Mouse (Mus musculus) hindbrain, embryonic 12.5 days (tissue): Measurements from ENCODE around the gene Atf4. TPM values are rescaled to one million over a fixed set of nuclear protein-coding genes. Genes with fewer than 3 reads are reported as not detected.
A peak's percentile ranks its signal among the peaks of the same experiment; 100 is the strongest.

Source experiments
- ATAC-seq: fragments of 200-750 bp; cut with Nextera tagmentation; 2 replicates; pipeline ENCODE4 v1.8.0; 2017; ENCODE audit warnings: moderate TSS enrichment; ENCODE audit not compliant: low FRiP score
- H3K27ac ChIP-seq: fragments of 300-500 bp; sonication (generic); 2 replicates; pipeline ENCODE4 v1.5.1; 2016; ENCODE audit warnings: mild to moderate bottlenecking
- H3K27me3 ChIP-seq: fragments of 300-500 bp; sonication (generic); 2 replicates; pipeline ENCODE4 v1.6.1; 2016; ENCODE audit warnings: mild to moderate bottlenecking
- H3K36me3 ChIP-seq: fragments of 300-500 bp; sonication (generic); 2 replicates; pipeline ENCODE4 v1.6.1; 2016; ENCODE audit warnings: mild to moderate bottlenecking
- H3K4me1 ChIP-seq: fragments of 300-500 bp; sonication (generic); 2 replicates; pipeline ENCODE4 v1.6.1; 2016
- H3K4me2 ChIP-seq: fragments of 300-500 bp; sonication (generic); replicated peaks from 2 replicates; pipeline ENCODE4 v1.6.1; 2016; ENCODE audit warnings: mild to moderate bottlenecking
- H3K4me3 ChIP-seq: fragments of 300-500 bp; sonication (generic); 2 replicates; pipeline ENCODE4 v1.5.1; 2016; ENCODE audit warnings: mild to moderate bottlenecking
- H3K9ac ChIP-seq: fragments of 300-500 bp; sonication (generic); 2 replicates; pipeline ENCODE4 v1.6.1; 2016; ENCODE audit warnings: mild to moderate bottlenecking, moderate library complexity
- H3K9me3 ChIP-seq: fragments of 300-500 bp; sonication (generic); replicated peaks from 2 replicates; pipeline ENCODE4 v1.6.1; 2016; ENCODE audit warnings: mild to moderate bottlenecking
- WGBS: fragments of 180-500 bp; shearing (Covaris S2); methylation state at CpG from one replicate; pipeline ENCODE4 v1.1.7; 2016; 5-methylcytosine and 5-hydroxymethylcytosine counted together
- polyA plus RNA-seq: library from polyadenylated mRNA; unstranded; fragments of >200 nt; fragmentation: Nextera tagmentation; extraction: Ambion mirVana; gene quantifications from 2 replicates; pipeline ENCODE4 v1.2.1, GENCODE M21; 2016

Gene Atf4
- polyA plus RNA-seq, 1 experiment from 2014 or later: 115 TPM

DNA sequence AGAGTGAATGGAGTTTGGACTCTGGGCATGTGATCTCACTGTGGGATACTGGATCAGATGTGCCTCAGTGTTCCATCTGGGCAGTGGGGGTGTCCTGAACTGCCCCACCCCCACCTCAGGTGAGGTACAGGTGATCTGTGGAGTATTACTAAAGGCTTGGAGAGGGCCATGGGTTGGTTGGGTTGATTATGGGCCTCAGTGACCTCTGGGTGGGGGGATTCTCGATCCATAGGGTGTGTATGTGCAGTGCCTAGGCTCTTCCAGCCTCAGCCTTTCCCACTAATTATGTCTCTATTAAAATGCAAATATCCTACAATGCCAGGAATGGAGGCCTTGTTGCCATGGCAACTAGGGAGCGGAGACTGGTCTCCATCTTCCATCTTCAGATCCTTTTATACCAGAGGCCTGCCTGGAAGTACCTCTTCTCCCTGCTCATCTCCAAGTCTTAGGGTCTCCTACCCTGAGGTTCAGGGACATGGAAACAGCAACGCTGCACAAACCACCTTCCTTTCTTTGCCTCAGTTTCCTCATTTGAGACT is 16.9 kb downstream of the Atf4 start:
- no peak for ATAC-seq
- H3K36me3 ChIP-seq: no peaks in the 10 kb centered on the region
- H3K9me3 ChIP-seq: no peaks in the 10 kb centered on the region
- H3K4me3 ChIP-seq: no peak overlapping the region
- 46% methylated on average over 3 of the region's 3 CpGs for WGBS
- no peak overlapping the region for H3K4me2 ChIP-seq
- peaks cover 7% of the 10 kb centered on the region; the same call in 1 of the 2 replicates for H3K4me1 ChIP-seq
- H3K27ac ChIP-seq: no peak overlapping the region
- no peak overlapping the region for H3K9ac ChIP-seq
- H3K27me3 ChIP-seq: peaks cover 16% of the 10 kb centered on the region

GRCm38 (mm10) chr15:80277107-80277506 is 22.1 kb downstream of the Atf4 start:
- H3K9ac ChIP-seq: no peak overlapping the region
- WGBS: 45% methylated on average over 9 of the region's 9 CpGs
- no peak for ATAC-seq

GRCm38 (mm10) chr15:80277625-80278024 is 22.6 kb downstream of the Atf4 start:
- no peak overlapping the region for H3K4me2 ChIP-seq
- no peak overlapping the region for H3K4me3 ChIP-seq
- no peak overlapping the region for H3K27ac ChIP-seq
- 2% methylated on average over 6 of the region's 6 CpGs for WGBS
- H3K27me3 ChIP-seq: peaks cover 50% of the 10 kb centered on the region
- H3K4me1 ChIP-seq: 0 out of 2 replicates have a peak, but pooled peaks cover 7% of the 10 kb centered on the region
- no peaks in the 10 kb centered on the region for H3K9me3 ChIP-seq
- no peak for ATAC-seq
- H3K36me3 ChIP-seq: no peaks in the 10 kb centered on the region
- 0 out of 2 replicates have a peak overlapping the region, but pooled peaks have one; percentile 8 for H3K9ac ChIP-seq

More at GRCm38 (mm10) chr15:80277107-80277506, 22.1 kb downstream of the Atf4 start:
- Histone ChIP-seq H3K27me3 (peaks cover 45% of the 10 kb centered on the region), H3K4me1 (peaks cover 10% of the 10 kb centered on the region; the same call in 1 of the 2 replicates), H3K4me2 (no peak overlapping the region), H3K27ac (no peak overlapping the region), H3K4me3 (no peak overlapping the region), H3K9me3 (no peaks in the 10 kb centered on the region), H3K36me3 (no peaks in the 10 kb centered on the region)

DNA sequence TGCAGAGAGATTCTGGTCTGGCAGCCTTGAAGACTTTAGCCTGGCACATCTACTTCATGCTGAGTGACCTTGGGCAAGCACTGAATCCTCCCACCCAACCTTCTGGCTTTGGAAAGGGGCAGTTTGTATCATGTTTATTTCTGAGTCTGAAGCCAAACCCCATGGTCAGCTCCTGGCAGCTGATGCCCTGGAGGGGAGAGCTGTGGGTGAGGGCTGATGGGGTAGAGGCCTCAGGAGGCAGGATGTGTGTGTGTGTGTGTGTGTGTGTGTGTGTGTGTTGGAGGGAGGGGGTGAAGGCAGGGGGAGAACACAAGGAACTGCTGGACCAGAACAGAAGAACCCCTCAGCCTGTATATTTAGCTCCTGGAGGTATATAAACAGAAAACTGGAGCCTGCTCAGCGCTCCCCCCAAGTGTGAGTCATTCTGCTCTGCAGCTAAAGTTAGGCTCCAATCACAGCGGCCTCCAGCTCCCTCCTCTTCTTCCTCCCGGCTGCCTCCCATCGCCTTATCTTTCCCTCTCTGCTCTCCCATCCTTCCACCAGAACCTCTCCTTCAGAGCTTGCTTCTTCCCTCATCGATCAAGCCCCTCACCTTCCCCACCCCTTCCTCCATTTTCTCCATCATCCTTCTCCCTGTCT is 23.3 kb downstream of the Atf4 start:
- no peak for ATAC-seq
- H3K4me2 ChIP-seq: no peak overlapping the region
- no peaks in the 10 kb centered on the region for H3K36me3 ChIP-seq
- peaks cover 51% of the 10 kb centered on the region for H3K27me3 ChIP-seq
- H3K9ac ChIP-seq: peak overlapping the region; percentile 8; the same call in 1 of the 2 replicates
- no peaks in the 10 kb centered on the region for H3K9me3 ChIP-seq
- H3K27ac ChIP-seq: no peak overlapping the region
- 0 out of 2 replicates have a peak, but pooled peaks cover 7% of the 10 kb centered on the region for H3K4me1 ChIP-seq
- no peak overlapping the region for H3K4me3 ChIP-seq
- 66% methylated on average over 5 of the region's 5 CpGs for WGBS

DNA sequence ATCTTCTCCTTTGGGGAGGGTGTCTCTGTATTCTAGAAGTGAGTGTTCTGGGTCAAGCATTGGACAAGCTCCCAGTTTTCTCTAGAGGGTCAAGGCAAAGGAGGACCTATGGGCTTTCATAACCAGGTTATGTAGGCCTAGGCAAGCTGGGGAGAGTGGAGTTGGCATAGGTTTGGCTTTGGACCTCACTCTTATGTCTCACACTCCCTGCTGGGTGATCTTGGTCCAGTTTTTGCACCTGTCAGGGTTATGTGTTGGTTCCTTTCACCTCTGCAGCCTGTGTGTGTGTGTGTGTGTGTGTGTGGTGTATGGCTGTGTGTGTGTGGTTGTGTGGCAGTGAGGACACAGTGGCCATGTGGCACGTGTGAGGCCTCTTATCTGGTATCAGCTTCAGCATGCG is 24.1 kb downstream of the Atf4 start:
- no peaks in the 10 kb centered on the region for H3K36me3 ChIP-seq
- H3K4me2 ChIP-seq: no peak overlapping the region
- H3K27me3 ChIP-seq: peaks cover 53% of the 10 kb centered on the region
- WGBS: 79% methylated on average over 2 of the region's 2 CpGs
- H3K9ac ChIP-seq: no peak overlapping the region
- no peak for ATAC-seq
- no peaks in the 10 kb centered on the region for H3K9me3 ChIP-seq
- 0 out of 2 replicates have a peak, but pooled peaks cover 7% of the 10 kb centered on the region for H3K4me1 ChIP-seq
- H3K27ac ChIP-seq: no peak overlapping the region
- no peak overlapping the region for H3K4me3 ChIP-seq

DNA sequence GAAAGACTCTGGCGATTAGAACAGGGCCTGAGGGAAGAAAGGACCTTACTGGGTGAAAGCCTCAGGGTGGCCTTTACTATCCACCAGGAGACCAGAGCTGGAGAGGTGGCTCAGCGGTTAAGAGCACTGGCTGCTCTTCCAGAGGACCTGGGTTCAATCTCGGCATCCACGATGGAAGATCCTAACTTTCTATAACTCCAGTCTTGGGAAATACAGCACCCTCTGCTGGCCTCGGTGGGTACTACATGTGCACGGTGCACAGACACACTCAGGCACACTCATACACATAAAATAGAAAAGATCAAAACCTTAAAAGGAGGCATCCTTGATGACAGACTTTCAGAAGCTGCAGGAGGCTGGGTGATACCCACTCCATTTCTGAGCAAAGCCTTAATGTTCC is 25.7 kb downstream of the Atf4 start:
- Histone ChIP-seq H3K4me2 (no peak overlapping the region), H3K27me3 (peaks cover 62% of the 10 kb centered on the region)
- 24% methylated on average over 6 of the region's 6 CpGs for WGBS

GRCm38 (mm10) chr15:80286851-80287415 is 31.9 kb downstream of the Atf4 start, which contains the start of gene Cacna1i:
Gene Cacna1i, plus strand, starts transcription at chr15:80287238.
- Histone ChIP-seq H3K4me3 (peak within 1 kb of the TSS; percentile 54), H3K4me1 (peaks cover 15% of the 10 kb centered on the region), H3K36me3 (no peaks in the 10 kb centered on the region), H3K9me3 (no peaks in the 10 kb centered on the region), H3K27me3 (peaks cover 89% of the 10 kb centered on the region), H3K4me2 (peak within 1 kb of the TSS; percentile 95), H3K9ac (peak within 1 kb of the TSS; percentile 78), H3K27ac (0 out of 2 replicates have a peak within 1 kb of the TSS, but pooled peaks have one; percentile 4)
- peak; percentile 59; the same call in 1 of the 2 replicates for ATAC-seq
- WGBS: 1% methylated on average over 43 of the region's 50 CpGs

More for the DNA sequence above, 25.7 kb downstream of the Atf4 start:
- Histone ChIP-seq H3K9ac (no peak overlapping the region), H3K4me1 (0 out of 2 replicates have a peak, but pooled peaks cover 7% of the 10 kb centered on the region), H3K36me3 (no peaks in the 10 kb centered on the region), H3K9me3 (no peaks in the 10 kb centered on the region), H3K27ac (no peak overlapping the region), H3K4me3 (no peak overlapping the region)
- ATAC-seq: no peak

DNA sequence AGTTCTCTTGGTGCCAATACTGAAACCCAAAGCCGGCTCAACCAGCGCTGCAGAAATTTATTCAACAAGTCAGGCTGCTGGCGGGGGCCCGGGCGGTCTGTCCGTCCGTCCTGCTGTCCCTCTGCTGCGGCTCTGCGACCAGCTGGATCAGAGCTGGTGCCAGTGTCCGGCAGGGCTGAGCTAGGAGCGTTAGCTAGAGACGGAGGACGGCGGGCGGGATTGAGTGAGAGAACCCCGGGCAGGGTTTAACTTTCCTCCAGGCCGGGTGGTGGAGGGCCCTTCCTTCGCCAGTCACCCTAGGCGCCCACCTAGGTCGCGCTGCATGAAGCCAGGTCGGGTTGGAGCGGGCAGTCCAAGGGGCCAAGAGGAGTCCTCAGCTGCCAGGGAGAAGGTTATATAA is 33.1 kb downstream of the Atf4 start:
- no peak overlapping the region for H3K27ac ChIP-seq
- ATAC-seq: no peak
- under 1% methylated on average over 23 of the region's 23 CpGs for WGBS
- H3K9ac ChIP-seq: peak overlapping the region; percentile 78; the same call in 1 of the 2 replicates
- no peaks in the 10 kb centered on the region for H3K36me3 ChIP-seq
- H3K4me3 ChIP-seq: peak overlapping the region; percentile 54
- H3K4me1 ChIP-seq: peaks cover 15% of the 10 kb centered on the region
- peak overlapping the region; percentile 95 for H3K4me2 ChIP-seq
- H3K27me3 ChIP-seq: peaks cover 85% of the 10 kb centered on the region
- H3K9me3 ChIP-seq: no peaks in the 10 kb centered on the region

DNA sequence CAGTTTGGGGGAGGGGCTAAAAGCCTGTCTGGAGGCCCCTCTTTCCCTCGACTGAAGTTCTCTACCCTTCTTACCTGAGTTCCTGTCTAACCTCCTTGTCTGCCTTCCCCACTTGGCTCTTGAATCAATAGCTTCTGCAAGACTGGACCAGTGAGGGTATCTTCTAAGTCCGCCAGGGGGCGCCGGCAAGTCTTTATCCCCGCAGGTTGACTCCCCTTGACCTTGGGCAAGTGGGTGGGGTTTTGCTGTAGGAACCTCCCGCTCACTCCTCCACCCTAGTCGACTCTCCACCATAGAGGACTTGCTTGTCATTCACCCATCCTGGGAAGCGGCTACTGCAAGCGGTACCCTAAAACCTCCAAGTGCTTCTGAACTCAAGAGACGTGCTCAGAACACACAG is 34.5 kb downstream of the Atf4 start:
- no peak overlapping the region for H3K9ac ChIP-seq
- no peak overlapping the region for H3K27ac ChIP-seq
- no peak overlapping the region for H3K4me3 ChIP-seq
- WGBS: 10% methylated on average over 10 of the region's 10 CpGs
- H3K4me1 ChIP-seq: peaks cover 15% of the 10 kb centered on the region
- ATAC-seq: no peak
- no peaks in the 10 kb centered on the region for H3K9me3 ChIP-seq
- no peaks in the 10 kb centered on the region for H3K36me3 ChIP-seq
- H3K4me2 ChIP-seq: peak overlapping the region; percentile 22; the same call in 1 of the 2 replicates
- H3K27me3 ChIP-seq: peaks cover 75% of the 10 kb centered on the region

DNA sequence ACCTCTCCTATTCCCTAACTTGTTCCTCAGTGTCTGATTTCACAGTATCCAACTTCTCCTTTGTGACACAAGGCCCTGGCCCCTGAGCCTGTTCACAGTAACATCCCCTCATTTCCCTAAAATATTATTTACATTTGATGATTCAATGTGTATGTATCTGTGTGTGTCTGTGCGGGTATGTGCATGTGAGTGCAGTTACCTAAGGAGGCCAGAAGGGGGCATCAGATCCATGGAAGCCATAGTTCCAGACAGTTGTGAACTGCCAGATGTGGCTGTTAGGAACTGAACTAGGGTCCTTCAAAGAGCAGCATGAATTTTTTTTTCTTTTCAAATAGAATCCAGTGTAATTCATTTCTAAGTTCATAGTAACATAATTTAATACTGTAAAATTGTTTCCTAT is 42.2 kb downstream of the Atf4 start:
- ATAC-seq: no peak

GRCm38 (mm10) chr15:80303779-80304178 is 48.8 kb downstream of the Atf4 start:
- WGBS: 68% methylated on average over 14 of the region's 14 CpGs

More for the DNA sequence above, 42.2 kb downstream of the Atf4 start:
- H3K36me3 ChIP-seq: no peaks in the 10 kb centered on the region
- H3K9me3 ChIP-seq: no peaks in the 10 kb centered on the region
- H3K4me2 ChIP-seq: no peak overlapping the region
- H3K4me3 ChIP-seq: no peak overlapping the region
- H3K27ac ChIP-seq: no peak overlapping the region
- H3K9ac ChIP-seq: no peak overlapping the region
- WGBS: 92% methylated on average over 1 of the region's 1 CpGs
- no peaks in the 10 kb centered on the region for H3K4me1 ChIP-seq
- H3K27me3 ChIP-seq: 0 out of 2 replicates have a peak, but pooled peaks cover 3% of the 10 kb centered on the region

GRCm38 (mm10) chr15:80304188-80304587 is 49.2 kb downstream of the Atf4 start:
- 68% methylated on average over 12 of the region's 12 CpGs for WGBS

More at GRCm38 (mm10) chr15:80303779-80304178, 48.8 kb downstream of the Atf4 start:
- no peak for ATAC-seq
- no peak overlapping the region for H3K27ac ChIP-seq
- H3K4me3 ChIP-seq: no peak overlapping the region
- no peak overlapping the region for H3K9ac ChIP-seq
- H3K27me3 ChIP-seq: no peaks in the 10 kb centered on the region
- H3K36me3 ChIP-seq: no peaks in the 10 kb centered on the region
- H3K4me1 ChIP-seq: peaks cover 11% of the 10 kb centered on the region
- H3K9me3 ChIP-seq: no peaks in the 10 kb centered on the region
- no peak overlapping the region for H3K4me2 ChIP-seq

More at GRCm38 (mm10) chr15:80304188-80304587, 49.2 kb downstream of the Atf4 start:
- H3K27ac ChIP-seq: no peak overlapping the region
- no peak overlapping the region for H3K9ac ChIP-seq
- no peak overlapping the region for H3K4me3 ChIP-seq
- H3K27me3 ChIP-seq: no peaks in the 10 kb centered on the region
- H3K4me2 ChIP-seq: no peak overlapping the region
- ATAC-seq: no peak
- H3K4me1 ChIP-seq: peaks cover 11% of the 10 kb centered on the region
- no peaks in the 10 kb centered on the region for H3K36me3 ChIP-seq
- no peaks in the 10 kb centered on the region for H3K9me3 ChIP-seq
